Mouse (Mus musculus) embryo, embryonic 10.5 days (tissue): ENCODE data around the gene Rbm8a.

Experiments
- DNase-seq: peaks from one replicate; pipeline ENCODE4 v3.0.0-alpha.2; 2015; ENCODE audit warnings: low spot score

Gene Rbm8a

DNA sequence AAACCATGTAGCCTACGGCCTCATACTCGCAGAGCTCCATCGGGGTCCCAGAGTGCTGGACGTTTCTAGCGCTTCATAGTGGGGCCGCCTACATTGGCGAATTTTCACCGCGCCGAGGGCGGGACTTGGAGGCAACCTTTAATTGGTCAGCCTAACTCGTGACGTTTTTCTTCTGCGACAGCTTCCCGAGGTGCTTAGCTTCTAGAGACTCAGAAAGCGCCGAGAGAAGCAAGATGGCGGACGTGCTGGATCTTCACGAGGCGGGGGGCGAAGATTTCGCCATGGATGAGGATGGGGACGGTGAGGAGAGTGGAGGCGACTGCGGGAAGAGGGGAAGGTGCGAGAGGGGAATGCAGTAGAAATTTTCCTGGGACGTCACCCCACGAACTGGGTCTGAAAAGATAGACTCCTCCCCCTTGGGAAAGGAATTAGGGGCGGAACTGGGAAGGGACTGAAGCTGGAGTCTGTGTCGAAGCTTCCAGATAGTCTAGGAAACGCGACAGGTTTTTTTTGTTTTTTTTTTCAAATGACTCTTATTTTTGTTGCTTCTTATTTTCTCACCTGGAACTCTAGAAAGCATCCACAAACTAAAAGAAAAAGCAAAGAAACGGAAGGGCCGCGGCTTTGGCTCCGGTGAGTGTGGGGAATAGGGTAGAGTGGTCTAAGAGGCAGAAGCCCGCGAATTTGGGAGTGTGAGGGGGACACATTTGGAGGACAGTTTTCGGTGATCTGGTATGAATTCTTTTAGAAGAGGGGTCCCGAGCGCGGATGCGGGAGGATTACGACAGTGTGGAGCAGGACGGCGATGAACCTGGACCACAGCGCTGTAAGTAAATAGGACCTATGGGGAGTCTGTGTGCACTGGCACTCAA, at the start of gene Rbm8a:
Rbm8a (plus strand) TSS at position 205 of the 872 bp plus-strand sequence.
- peak; percentile 100 for DNase-seq

- no peak for DNase-seq
Measured at GRCm38 (mm10) chr3:96581141-96581540, 48.6 kb upstream of the Rbm8a start.

GRCm38 (mm10) chr3:96581771-96582515, 47.8 kb upstream of the Rbm8a start:
- DNase-seq: no peak

DNA sequence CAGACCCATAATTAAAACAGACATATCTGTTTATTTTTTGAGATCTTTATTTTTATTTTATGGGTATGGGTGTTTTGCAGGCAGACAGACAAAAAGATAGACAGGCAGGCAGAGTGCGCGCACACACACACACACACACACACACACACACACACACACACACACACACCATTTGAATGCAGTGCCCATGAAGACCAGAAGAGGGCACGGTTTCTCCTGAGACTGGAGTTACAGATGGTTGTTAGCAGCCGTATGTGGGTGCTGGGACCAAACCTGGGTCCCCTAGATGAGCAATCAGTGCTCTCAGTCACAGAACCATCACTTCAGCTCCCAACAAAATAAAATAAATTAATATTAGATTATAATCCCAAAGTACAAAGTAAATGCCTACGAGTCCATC, 46.3 kb upstream of the Rbm8a start:
- DNase-seq: no peak

DNA sequence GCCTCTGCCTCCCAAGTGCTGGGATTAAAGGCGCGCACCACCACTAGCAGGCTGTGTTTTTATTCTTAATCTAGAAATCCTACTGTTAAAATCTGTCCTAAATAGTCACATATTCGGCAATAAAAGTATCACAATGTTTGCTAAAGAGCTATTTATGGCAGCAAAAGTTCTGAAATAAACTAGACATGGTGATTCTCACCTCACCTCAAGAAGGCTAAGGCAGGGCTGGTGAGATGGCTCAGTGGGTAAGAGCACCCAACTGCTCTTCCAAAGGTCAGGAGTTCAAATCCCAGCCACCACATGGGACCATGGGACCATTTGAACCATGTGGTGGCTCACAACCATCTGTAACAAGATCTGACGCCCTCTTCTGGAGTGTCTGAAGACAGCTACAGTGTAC, 39.1 kb upstream of the Rbm8a start:
- no peak for DNase-seq

- peak; percentile 54 for DNase-seq
Measured at GRCm38 (mm10) chr3:96593374-96593773, 36.4 kb upstream of the Rbm8a start.

GRCm38 (mm10) chr3:96593790-96594560, 35.8 kb upstream of the Rbm8a start, which contains the start of gene Polr3gl:
Polr3gl (minus strand) TSS chr3:96594181.
- DNase-seq: peak; percentile 97

DNA sequence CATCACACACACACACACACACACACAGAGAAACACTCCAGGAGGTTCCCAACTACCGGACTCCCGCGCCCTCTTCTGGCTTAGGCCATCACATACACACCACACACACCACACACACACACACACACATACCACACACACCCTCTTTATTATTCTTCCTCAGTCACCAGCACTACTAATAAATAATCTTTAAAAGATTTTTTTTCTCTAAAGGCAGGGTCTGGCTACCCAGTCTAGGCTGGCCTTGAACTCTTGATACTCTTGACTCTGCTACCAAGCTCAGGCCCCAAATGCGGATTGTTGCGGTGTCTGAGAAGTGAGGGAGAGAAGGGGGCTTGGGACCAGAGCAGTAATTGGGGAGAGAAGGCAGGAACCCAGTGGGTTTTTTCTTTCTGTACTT, 34.9 kb upstream of the Rbm8a start:
- no peak for DNase-seq

DNA sequence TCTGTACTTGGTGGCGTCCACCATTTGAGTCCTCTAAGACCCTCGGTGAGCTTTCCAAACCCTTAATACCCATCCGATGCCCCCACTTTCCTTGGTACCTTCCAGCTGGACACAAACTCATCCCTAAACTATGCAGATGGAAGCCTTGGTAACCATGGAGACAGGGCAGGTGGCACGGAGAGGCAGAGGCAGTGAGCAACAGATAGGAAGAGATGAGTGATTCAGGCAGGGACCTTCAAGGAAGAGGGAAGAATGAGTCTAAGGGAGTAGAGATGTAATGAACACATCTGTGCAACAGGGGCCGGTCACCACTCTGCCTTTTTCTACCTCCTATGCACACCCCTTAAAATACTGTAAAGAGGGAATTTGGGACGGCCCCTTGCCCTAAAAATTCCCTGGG, 34.1 kb upstream of the Rbm8a start:
- peak; percentile 16 for DNase-seq

DNA sequence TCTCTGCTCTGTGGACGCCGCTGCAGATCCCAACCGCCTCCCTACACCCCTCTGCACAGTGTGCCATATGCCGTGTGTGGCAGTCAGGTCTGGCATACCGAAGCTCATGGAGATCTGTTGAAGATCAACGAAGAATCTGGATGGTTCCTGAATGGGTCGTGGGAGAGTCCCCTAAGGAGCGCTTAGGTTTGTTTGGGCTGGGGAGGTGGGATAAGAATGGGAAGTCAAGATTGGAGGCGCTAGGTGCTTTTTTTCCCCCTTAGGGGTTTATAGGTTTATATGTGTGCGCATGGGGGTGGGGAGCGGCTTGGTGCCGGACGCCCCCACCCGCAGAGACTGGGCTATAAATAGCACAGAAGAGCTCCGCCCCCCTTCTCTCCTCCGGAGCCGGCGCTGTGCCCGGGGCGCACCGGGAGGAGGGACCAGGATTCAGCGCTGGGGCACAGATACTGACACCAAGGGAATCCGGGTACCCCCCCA, 33.5 kb upstream of the Rbm8a start, which contains the start of gene Ankrd34a:
Ankrd34a (plus strand) TSS at position 409 of the 480 bp plus-strand sequence.
- peak; percentile 26 for DNase-seq

DNA sequence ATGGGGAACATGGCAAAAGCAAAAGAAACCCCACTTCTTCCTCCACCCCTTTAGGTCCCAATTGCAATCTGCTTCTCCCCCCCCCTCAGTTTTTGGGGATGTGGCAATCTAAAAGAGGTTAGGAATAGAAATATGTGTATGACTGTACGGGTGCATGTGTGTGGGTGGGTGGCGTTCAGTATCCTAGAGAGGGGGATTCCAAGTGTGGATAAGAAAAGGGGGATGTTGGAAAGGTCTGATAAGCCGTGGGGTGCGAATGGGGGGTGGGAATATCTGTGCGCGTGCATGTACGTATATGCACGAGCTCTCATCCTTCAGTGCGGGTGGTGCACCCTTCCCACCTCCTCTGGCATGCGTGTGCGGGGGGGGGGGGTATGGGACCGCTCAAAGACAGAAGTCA, 32.9 kb upstream of the Rbm8a start:
- no peak for DNase-seq

GRCm38 (mm10) chr3:96597435-96597891, 32.3 kb upstream of the Rbm8a start:
- peak; percentile 63 for DNase-seq

- DNase-seq: peak; percentile 88
Measured at GRCm38 (mm10) chr3:96598156-96599068, 31.3 kb upstream of the Rbm8a start.

DNA sequence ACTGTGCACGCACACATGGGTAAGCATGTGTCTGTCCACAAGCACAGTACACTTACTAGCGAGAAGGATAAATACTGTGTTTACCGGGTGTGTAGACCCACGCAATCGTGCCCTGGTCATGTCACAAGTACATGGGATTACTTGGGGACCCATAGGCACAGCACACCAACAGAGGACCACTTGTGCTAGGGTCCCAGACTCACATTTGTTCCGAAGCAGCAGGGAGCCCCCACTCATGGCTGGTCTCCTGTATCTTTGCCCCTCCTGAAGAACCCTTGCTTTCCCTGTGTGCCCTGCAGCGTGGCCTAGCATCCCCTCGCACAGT, 30.7 kb upstream of the Rbm8a start:
- DNase-seq: no peak

DNA sequence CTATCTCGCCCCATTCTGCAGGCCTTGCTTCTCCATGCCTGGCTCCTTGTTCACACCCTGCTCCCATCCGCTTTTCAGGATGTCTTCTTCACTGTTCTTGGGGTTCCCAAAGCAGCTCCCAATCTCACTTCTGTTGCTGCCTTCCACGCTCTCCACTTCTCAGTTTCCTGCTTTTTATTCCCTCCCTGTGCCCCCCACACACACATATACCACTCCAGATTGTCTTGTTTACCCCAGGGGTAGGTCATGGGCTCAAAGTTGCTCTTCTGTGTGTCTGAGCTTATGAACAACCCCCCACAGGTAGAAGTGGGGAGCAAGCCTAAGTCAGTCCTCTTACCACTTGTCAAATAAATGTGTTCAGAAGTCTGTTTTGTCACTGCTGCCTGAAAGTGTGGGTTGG, 30.3 kb upstream of the Rbm8a start:
- DNase-seq: no peak

GRCm38 (mm10) chr3:96600639-96601250, 29.0 kb upstream of the Rbm8a start, which contains the start of gene Lix1l:
Lix1l (plus strand) TSS chr3:96601149.
- DNase-seq: peak; percentile 98

- peak; percentile 81 for DNase-seq
Measured at GRCm38 (mm10) chr3:96601251-96601787, 28.4 kb upstream of the Rbm8a start.

- DNase-seq: peak; percentile 38
Measured at GRCm38 (mm10) chr3:96601941-96602703, 27.6 kb upstream of the Rbm8a start.

DNA sequence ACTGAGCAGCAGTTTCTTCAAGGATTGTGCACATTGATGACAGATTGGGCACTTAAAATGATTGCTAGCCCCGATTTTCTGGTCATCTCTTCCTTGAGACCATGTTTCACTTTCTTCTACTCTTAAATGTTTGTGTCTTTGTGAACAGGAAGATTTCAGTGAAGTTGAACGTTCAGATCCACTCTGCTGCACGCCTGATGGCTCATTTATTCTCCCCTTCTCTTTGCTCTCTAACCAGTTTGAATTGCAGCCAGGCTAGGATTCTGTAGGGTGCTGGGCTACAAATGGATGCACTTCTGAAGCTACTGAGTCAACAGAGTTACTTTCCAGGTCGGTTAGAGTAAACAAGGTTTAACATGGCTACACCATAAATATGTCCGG, 27.0 kb upstream of the Rbm8a start:
- no peak for DNase-seq
